Mouse (Mus musculus) intestine, embryonic 15.5 days (tissue): ENCODE results near the gene Sf3b3. TPM values are rescaled to one million over a fixed set of nuclear protein-coding genes. Genes with fewer than 3 reads are reported as not detected.

Experiments
- ATAC-seq: fragments of 200-750 bp; cut with Nextera tagmentation; 2 replicates; pipeline ENCODE4 v1.8.0; 2017; ENCODE audit warnings: moderate TSS enrichment, moderate library complexity
- H3K27ac ChIP-seq: fragments of 300-500 bp; sonication (generic); 2 replicates; pipeline ENCODE4 v1.5.1; 2015; ENCODE audit warnings: mild to moderate bottlenecking, inconsistent platforms
- H3K27me3 ChIP-seq: fragments of 300-500 bp; sonication (generic); replicated peaks from 2 replicates; pipeline ENCODE4 v1.6.1; 2015; ENCODE audit warnings: inconsistent platforms
- H3K36me3 ChIP-seq: fragments of 300-500 bp; sonication (generic); 2 replicates; pipeline ENCODE4 v1.6.1; 2015; ENCODE audit warnings: inconsistent platforms
- H3K4me1 ChIP-seq: fragments of 300-500 bp; sonication (generic); replicated peaks from 2 replicates; pipeline ENCODE4 v1.6.1; 2015; ENCODE audit warnings: inconsistent platforms
- H3K4me2 ChIP-seq: fragments of 300-500 bp; sonication (generic); replicated peaks from 2 replicates; pipeline ENCODE4 v1.6.1; 2015; ENCODE audit warnings: mild to moderate bottlenecking, inconsistent platforms
- H3K4me3 ChIP-seq: fragments of 300-500 bp; sonication (generic); replicated peaks from 2 replicates; pipeline ENCODE4 v1.5.1; 2015; ENCODE audit warnings: inconsistent platforms
- H3K9ac ChIP-seq: fragments of 300-500 bp; sonication (generic); 2 replicates; pipeline ENCODE4 v1.6.1; 2015; ENCODE audit warnings: inconsistent platforms
- H3K9me3 ChIP-seq: fragments of 300-500 bp; sonication (generic); 2 replicates; pipeline ENCODE4 v1.6.1; 2016; ENCODE audit warnings: inconsistent platforms
- WGBS: fragments of 180-500 bp; shearing (Covaris S2); methylation state at CpG from one replicate; pipeline ENCODE4 v1.1.7; 2015; 5-methylcytosine and 5-hydroxymethylcytosine counted together
- polyA plus RNA-seq: library from polyadenylated mRNA; unstranded; fragments of >200 nt; fragmentation: Nextera tagmentation; extraction: Ambion mirVana; gene quantifications from 2 replicates; pipeline ENCODE4 v1.2.1, GENCODE M21; 2015

Sf3b3 gene
- polyA plus RNA-seq, 1 experiment from 2014 or later, result 126 TPM

DNA sequence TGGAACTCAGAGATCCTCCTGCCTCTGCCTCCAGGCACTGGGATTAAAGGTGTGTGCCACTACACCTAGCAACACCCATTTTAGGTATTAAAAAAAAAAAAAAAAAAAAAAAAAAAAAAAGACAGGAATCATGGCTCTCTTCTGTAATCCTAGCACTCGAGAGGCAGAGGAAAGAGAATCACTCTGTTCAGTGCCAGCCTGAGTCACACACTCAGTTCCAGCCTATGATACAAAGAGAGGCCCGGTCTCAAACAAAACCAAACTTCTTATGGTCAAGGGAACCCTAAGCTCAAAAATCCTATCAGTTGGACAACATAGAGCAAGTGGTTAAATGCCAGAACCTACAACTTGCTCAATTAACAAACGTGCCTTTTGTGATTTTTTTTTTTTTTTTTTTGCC is 1.6 kb downstream of the Sf3b3 start:
- H3K36me3 ChIP-seq, result peaks cover 20% of the 10 kb centered on the region
- H3K9ac ChIP-seq, result no peak overlapping the region
- H3K27me3 ChIP-seq, result no peaks in the 10 kb centered on the region

DNA sequence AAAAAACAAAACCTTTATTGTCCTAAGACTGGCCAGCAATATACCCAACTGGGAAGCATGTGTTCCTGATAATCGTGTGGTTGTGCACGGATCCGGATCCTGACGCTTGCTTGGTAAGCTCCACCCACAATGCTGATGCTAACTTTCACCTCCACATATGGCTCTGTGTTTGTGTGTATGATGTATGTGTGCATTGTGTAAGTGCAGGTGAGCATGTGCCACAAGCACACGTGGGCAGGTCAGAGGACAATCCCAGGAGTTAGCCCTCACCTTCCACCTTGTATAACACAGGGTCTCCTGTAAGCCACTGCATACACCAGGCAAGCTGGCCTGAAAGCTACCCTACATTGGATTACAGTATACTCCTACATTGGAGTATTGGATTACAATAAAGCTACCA is 3.4 kb downstream of the Sf3b3 start:
- WGBS, result 86% methylated on average over 5 of the region's 5 CpGs
- H3K36me3 ChIP-seq, result peaks cover 30% of the 10 kb centered on the region

More for the DNA sequence above, 1.6 kb downstream of the Sf3b3 start:
- Histone ChIP-seq H3K27ac (no peak overlapping the region), H3K4me2 (peak overlapping the region; percentile 71), H3K4me1 (peaks cover 10% of the 10 kb centered on the region; the same call in 1 of the 2 replicates), H3K4me3 (peak overlapping the region; percentile 79; the same call in 1 of the 2 replicates), H3K9me3 (no peaks in the 10 kb centered on the region)
- no peak for ATAC-seq
- 73% methylated on average over 3 of the region's 3 CpGs for WGBS

DNA sequence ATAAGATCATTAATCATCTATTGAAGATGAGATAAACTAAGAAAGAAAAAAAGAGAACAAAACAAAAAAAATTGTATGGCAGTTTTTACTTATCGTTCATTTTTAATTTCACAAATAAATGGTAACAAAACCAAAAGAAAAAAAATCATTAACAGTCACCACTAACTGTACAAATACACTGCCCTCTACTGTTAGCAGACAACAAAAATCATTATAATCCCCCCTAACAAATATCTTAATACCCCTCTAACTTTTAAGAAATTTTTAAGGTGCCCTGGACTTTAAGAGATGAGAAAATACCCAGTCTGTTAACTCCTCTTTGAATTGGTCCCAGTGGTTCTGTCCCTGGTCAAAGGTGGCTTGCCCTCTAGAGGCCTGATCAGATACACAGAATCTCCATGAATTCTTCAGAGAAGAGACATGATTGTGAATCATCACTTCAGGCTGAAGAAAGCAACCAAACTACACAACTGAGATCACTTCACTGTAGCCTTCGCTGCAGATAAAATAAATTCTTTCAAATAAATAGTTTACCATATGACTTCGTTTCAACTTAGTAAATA is 4.5 kb downstream of the Sf3b3 start:
- Histone ChIP-seq H3K36me3 (peaks cover 32% of the 10 kb centered on the region), H3K4me1 (0 out of 2 replicates have a peak, but pooled peaks cover 5% of the 10 kb centered on the region), H3K9ac (no peak overlapping the region), H3K27ac (no peak overlapping the region), H3K4me2 (no peak overlapping the region), H3K9me3 (no peaks in the 10 kb centered on the region), H3K27me3 (no peaks in the 10 kb centered on the region), H3K4me3 (no peak overlapping the region)
- no peak for ATAC-seq
- 82% methylated on average over 3 of the region's 3 CpGs for WGBS

More for the DNA sequence above, 3.4 kb downstream of the Sf3b3 start:
- H3K9me3 ChIP-seq, result no peaks in the 10 kb centered on the region
- H3K4me1 ChIP-seq, result peaks cover 10% of the 10 kb centered on the region; the same call in 1 of the 2 replicates
- ATAC-seq, result no peak
- no peak overlapping the region for H3K27ac ChIP-seq
- H3K9ac ChIP-seq, result no peak overlapping the region
- H3K27me3 ChIP-seq, result no peaks in the 10 kb centered on the region
- H3K4me3 ChIP-seq, result no peak overlapping the region
- H3K4me2 ChIP-seq, result no peak overlapping the region

DNA sequence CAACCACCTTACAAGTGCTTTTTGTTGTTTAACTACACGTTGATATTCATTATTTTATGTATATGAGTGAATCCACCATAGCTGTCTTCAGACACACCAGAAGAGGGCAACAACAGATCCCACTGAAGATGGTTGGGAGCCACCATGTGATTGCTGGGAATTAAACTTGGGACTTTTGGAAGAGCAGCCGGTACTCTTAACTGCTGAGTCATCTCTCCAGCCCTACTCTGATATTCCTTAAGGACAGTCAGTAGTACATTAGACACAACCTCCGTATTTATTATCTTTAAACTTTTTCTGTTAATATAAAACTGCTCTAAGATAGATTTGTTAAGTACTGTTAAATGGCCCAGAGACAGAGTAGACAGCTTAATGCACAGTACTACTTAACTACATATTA is 14.6 kb downstream of the Sf3b3 start:
- peaks cover 63% of the 10 kb centered on the region for H3K36me3 ChIP-seq
- H3K27me3 ChIP-seq, result no peaks in the 10 kb centered on the region
- 81% methylated on average over 3 of the region's 3 CpGs for WGBS
- H3K4me1 ChIP-seq, result no peaks in the 10 kb centered on the region
- no peaks in the 10 kb centered on the region for H3K9me3 ChIP-seq
- H3K4me3 ChIP-seq, result no peak overlapping the region
- H3K4me2 ChIP-seq, result no peak overlapping the region
- H3K9ac ChIP-seq, result no peak overlapping the region
- no peak for ATAC-seq
- no peak overlapping the region for H3K27ac ChIP-seq

DNA sequence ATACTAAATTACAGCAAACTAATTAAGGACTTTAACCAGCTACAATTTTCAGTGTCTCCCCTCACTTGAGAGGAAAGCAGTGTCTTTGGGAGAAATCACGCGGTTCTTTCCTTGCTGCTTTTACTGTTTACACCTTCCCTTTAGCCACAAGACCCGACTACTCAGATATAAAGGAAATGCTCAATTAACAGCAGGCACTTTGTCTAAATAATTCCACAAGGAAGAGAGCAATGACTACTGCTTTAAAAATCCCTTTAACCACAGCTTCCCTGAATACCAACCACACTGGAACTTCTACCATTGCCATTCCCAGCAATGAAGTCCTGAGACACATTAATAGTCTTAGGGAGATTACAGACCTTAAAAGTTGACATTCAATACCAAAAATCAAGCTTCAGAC is 18.1 kb downstream of the Sf3b3 start:
- Histone ChIP-seq H3K4me1 (no peaks in the 10 kb centered on the region), H3K4me3 (no peak overlapping the region), H3K27ac (no peak overlapping the region), H3K9me3 (no peaks in the 10 kb centered on the region), H3K4me2 (no peak overlapping the region), H3K9ac (no peak overlapping the region), H3K36me3 (peaks cover 68% of the 10 kb centered on the region), H3K27me3 (no peaks in the 10 kb centered on the region)
- 80% methylated on average over 3 of the region's 3 CpGs for WGBS
- no peak for ATAC-seq

DNA sequence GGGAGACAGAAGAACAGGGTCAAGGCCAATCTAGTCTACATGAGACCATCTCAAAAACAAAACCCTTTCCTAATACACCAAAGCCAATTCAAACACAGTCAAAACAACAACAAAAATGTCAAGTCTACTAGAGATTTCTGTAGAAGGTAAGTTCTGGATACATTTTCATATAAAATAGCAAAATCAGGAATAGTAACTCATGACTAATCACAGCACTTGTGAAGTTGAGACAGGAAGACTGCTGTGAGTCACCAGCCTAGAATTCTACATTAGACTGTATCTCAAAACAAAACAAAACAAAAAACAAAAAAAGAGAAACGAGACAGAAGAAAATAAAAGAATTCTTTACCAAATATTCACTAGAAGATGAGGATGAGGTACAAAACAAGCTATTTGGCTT is 21.7 kb downstream of the Sf3b3 start:
- Histone ChIP-seq H3K36me3 (peaks cover 70% of the 10 kb centered on the region), H3K4me2 (no peak overlapping the region), H3K4me3 (no peak overlapping the region), H3K4me1 (no peaks in the 10 kb centered on the region), H3K9me3 (no peaks in the 10 kb centered on the region), H3K27ac (no peak overlapping the region), H3K9ac (no peak overlapping the region), H3K27me3 (no peaks in the 10 kb centered on the region)
- WGBS, result 87% methylated on average over 1 of the region's 1 CpGs
- no peak for ATAC-seq

DNA sequence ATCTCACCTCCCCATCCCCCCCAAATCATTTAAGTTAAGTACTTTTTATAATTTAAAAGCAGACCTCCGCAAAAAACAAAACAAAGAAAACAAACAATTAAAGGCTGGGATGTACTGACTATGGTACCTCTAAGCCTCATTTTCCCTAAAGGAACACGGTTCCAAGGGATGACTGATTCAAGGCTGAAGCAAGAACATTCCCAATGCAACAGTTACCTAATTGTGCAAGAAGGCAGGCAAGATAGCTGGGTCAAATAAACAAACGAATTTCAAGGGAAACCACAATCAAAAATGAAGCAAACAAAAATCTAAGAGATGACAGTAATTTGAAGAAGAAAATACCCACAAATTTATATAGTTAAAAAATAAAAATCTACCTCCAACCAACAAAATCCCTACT is 24.6 kb downstream of the Sf3b3 start:
- Histone ChIP-seq H3K36me3 (peaks cover 73% of the 10 kb centered on the region), H3K9me3 (no peaks in the 10 kb centered on the region), H3K4me2 (no peak overlapping the region), H3K4me3 (no peak overlapping the region), H3K4me1 (no peaks in the 10 kb centered on the region), H3K27ac (no peak overlapping the region), H3K9ac (no peak overlapping the region), H3K27me3 (no peaks in the 10 kb centered on the region)
- ATAC-seq, result no peak
- 82% methylated on average over 3 of the region's 3 CpGs for WGBS

DNA sequence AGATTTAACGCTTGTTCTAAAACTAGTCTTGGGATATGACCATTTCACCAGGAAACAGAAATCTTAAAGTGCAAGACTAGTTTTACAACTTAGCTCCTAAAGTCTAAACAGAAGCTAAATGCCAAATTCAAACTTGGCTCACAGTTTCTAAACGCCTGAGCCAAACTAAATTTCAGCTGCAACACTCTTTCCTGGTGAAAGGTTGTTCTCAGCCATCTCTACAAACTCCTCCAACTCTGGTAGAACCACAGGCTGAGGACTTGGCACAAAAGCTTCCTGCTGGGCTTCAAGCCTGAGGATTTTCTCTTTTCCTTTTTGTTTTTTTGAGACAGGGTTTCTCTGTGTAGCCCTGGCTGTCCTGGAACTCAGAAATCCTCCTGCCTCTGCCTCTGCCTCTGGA is 26.3 kb downstream of the Sf3b3 start:
- Histone ChIP-seq H3K4me3 (no peak overlapping the region), H3K9me3 (no peaks in the 10 kb centered on the region), H3K27ac (no peak overlapping the region), H3K27me3 (no peaks in the 10 kb centered on the region), H3K36me3 (peaks cover 73% of the 10 kb centered on the region), H3K9ac (no peak overlapping the region), H3K4me1 (no peaks in the 10 kb centered on the region), H3K4me2 (no peak overlapping the region)
- ATAC-seq, result no peak
- 89% methylated on average over 2 of the region's 2 CpGs for WGBS

DNA sequence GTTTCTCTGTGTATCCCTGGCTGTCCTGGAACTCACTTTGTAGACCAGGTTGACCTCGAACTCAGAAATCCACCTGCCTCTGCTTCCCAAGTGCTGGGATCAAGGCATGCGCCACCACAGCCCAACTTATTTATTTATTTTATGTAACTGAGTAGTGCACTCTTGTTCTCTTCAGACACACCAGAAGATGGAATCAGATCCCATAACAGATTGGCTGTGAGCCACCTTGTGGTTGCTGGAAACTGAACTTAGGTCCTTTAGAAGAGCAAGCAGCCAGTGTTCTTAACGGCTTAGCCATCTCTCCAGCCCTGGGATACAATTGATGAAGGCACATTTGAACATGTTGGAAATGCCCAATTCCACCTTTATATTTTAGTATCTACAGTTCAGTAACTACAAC is 28.0 kb downstream of the Sf3b3 start:
- WGBS, result 84% methylated on average over 3 of the region's 3 CpGs
- ATAC-seq, result no peak
- no peak overlapping the region for H3K4me2 ChIP-seq

DNA sequence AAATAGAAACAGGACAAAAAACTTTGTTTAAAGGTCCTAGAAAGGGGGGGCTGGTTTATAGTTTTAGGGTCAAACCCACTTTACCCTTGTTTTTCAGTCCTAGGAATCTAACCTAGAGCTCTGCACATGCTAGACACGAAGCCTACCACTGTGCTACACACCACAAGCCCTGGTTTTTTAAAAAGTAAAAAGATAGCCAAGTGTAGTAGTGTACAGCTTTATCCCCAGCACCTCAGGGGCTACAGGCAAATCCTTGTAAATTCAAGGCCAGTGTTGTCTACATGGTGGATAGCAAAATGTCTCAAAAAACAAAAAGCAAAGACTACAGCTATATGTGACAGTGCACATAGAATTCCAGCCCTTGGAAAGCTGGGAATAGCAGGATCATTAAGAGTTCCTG is 29.6 kb downstream of the Sf3b3 start:
- Histone ChIP-seq H3K27me3 (no peaks in the 10 kb centered on the region), H3K9me3 (no peaks in the 10 kb centered on the region), H3K4me1 (no peaks in the 10 kb centered on the region), H3K9ac (no peak overlapping the region), H3K27ac (no peak overlapping the region), H3K4me2 (no peak overlapping the region), H3K36me3 (peaks cover 89% of the 10 kb centered on the region), H3K4me3 (no peak overlapping the region)
- ATAC-seq, result no peak
- WGBS, result 95% methylated on average over 1 of the region's 1 CpGs

More for the DNA sequence above, 28.0 kb downstream of the Sf3b3 start:
- Histone ChIP-seq H3K9ac (no peak overlapping the region), H3K4me1 (no peaks in the 10 kb centered on the region), H3K4me3 (no peak overlapping the region), H3K27me3 (no peaks in the 10 kb centered on the region), H3K36me3 (peaks cover 79% of the 10 kb centered on the region), H3K27ac (no peak overlapping the region), H3K9me3 (no peaks in the 10 kb centered on the region)

DNA sequence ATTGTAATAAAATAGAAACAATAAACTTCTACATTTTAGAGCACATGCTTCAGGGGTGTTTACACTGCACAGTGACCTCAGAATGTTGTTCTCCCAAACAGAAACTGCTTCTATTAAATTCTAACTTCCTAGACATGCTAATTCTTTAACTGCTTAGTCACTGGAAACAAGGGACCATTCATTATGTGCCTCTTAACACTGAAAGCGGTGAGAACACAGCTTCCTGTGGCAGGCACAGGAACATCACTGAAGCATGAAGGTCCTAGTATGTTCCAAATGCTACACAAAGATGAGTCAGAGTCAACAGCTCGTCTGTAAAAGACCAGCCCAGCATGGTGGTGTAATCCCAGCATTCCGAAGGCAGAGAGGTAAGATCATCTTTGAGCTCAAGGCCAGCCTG is 31.3 kb downstream of the Sf3b3 start:
- Histone ChIP-seq H3K4me1 (no peaks in the 10 kb centered on the region), H3K27ac (no peak overlapping the region), H3K9me3 (no peaks in the 10 kb centered on the region), H3K4me2 (no peak overlapping the region), H3K4me3 (no peak overlapping the region), H3K36me3 (peaks cover 87% of the 10 kb centered on the region), H3K27me3 (no peaks in the 10 kb centered on the region), H3K9ac (no peak overlapping the region)
- no peak for ATAC-seq
- WGBS, result 78% methylated on average over 3 of the region's 3 CpGs

DNA sequence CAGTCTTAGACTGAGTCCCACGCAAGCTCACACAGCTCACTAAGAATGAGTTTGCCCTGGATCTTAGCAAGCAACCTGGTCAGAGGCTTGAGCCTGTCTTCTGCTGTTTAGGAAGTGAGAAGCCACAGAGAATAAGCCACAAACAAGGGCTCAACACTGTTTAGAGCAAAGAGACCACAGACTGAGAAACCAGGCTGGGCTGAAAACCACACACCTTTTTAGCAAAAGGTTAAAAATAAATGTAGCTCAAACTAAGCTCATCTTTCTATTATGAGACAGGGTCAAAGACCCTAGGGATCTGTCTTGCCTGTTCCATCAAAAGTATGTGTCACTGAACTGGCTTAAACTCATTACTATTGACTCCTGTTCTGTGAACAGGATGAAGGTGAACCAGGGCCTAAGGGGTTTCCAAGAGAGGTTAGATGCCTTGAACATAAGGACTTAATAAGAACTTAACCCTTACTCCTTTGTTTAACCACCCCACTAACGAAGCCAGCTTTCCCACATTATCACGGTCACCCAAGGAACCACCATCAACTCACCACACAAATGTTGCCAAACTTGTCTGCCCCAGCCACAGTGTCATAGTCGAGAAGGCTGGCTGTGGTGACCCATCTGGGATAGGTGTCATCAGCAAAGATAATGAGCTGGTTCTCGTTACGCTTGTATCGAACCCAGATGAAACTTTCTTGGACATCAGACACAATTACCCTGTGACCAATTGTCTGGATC is 33.3 kb downstream of the Sf3b3 start:
- no peak overlapping the region for H3K4me2 ChIP-seq
- no peak for ATAC-seq
- no peak overlapping the region for H3K9ac ChIP-seq
- WGBS, result 93% methylated on average over 7 of the region's 7 CpGs
- peaks cover 75% of the 10 kb centered on the region for H3K36me3 ChIP-seq
- H3K27ac ChIP-seq, result no peak overlapping the region
- no peaks in the 10 kb centered on the region for H3K27me3 ChIP-seq
- H3K4me1 ChIP-seq, result peaks cover 10% of the 10 kb centered on the region; the same call in 1 of the 2 replicates
- no peak overlapping the region for H3K4me3 ChIP-seq
- no peaks in the 10 kb centered on the region for H3K9me3 ChIP-seq
